Mouse (Mus musculus) embryonic fibroblast, embryonic 13.5 days (primary cell): ENCODE measurements at regions not wholly inside any gene's neighbourhood (a gene's known extent, or its start where the extent isn't known, plus 50 kb on each side); places are given as distances from the start of the nearest gene placed in this dataset.

Experiments used
- CTCF ChIP-seq: IDR thresholded peaks from 2 replicates; pipeline ENCODE4 v1.5.1; 2011; ENCODE audit warnings: mild to moderate bottlenecking, control low read depth, low read length, moderate library complexity, borderline replicate concordance; ENCODE audit not compliant: insufficient read depth
- POLR2A ChIP-seq: IDR thresholded peaks from 2 replicates; pipeline ENCODE4 v1.6.1; 2011; ENCODE audit warnings: low read depth, mild to moderate bottlenecking, control low read depth, low read length, moderate library complexity

- no peak for TF ChIP-seq POLR2A
- TF ChIP-seq CTCF, result no peak
These were observed 96.0 kb downstream of the Naa11 start for GRCm38 (mm10) chr5:97296213-97296612.
